Mouse (Mus musculus): Measurements from ENCODE around the gene Lamb2. TPM values are rescaled to one million over a fixed set of nuclear protein-coding genes. Genes with fewer than 3 reads are reported as not detected.

Gene Lamb2
- polyA plus RNA-seq, 1 experiment from 2014 or later = 31.6 TPM

Other genes with a start within 250 kb of the Lamb2 start
- gene Dag1, start 215.8 kb upstream of the Lamb2 start, polyA plus RNA-seq (2016; fragmentation: Nextera tagmentation; extraction: Ambion mirVana) = 59.6 and 59.9 TPM in 2 replicates
- 32.9 and 35.8 TPM in 2 replicates for gene Nicn1, start 189.3 kb upstream of the Lamb2 start, polyA plus RNA-seq (2016; fragmentation: Nextera tagmentation; extraction: Ambion mirVana)
- 23.1 and 24.8 TPM in 2 replicates for gene Amt, start 182.9 kb upstream of the Lamb2 start, polyA plus RNA-seq (2016; fragmentation: Nextera tagmentation; extraction: Ambion mirVana)
- 246 and 250 TPM in 2 replicates for gene Rhoa, start 173.6 kb upstream of the Lamb2 start, polyA plus RNA-seq (2016; fragmentation: Nextera tagmentation; extraction: Ambion mirVana)
- gene Tcta, start 173.6 kb upstream of the Lamb2 start, polyA plus RNA-seq (2016; fragmentation: Nextera tagmentation; extraction: Ambion mirVana) = 9.2 and 11.5 TPM in 2 replicates
- gene Gpx1, start 140.8 kb upstream of the Lamb2 start, polyA plus RNA-seq (2016; fragmentation: Nextera tagmentation; extraction: Ambion mirVana) = 824 and 909 TPM in 2 replicates
- 132 and 140 TPM in 2 replicates for gene Usp4, start 131.9 kb upstream of the Lamb2 start, polyA plus RNA-seq (2016; fragmentation: Nextera tagmentation; extraction: Ambion mirVana)
- gene 1700102P08Rik, start 86.9 kb upstream of the Lamb2 start, polyA plus RNA-seq (2016; fragmentation: Nextera tagmentation; extraction: Ambion mirVana) = 0.69 and 0.98 TPM in 2 replicates
- 1.1 and 1.3 TPM in 2 replicates for gene Ccdc36, start 51.3 kb upstream of the Lamb2 start, polyA plus RNA-seq (2016; fragmentation: Nextera tagmentation; extraction: Ambion mirVana)
- not detected in 2 replicates for gene BC048562, start 43.3 kb upstream of the Lamb2 start, polyA plus RNA-seq (2016; fragmentation: Nextera tagmentation; extraction: Ambion mirVana)
- gene Ccdc71, start 19.2 kb upstream of the Lamb2 start, polyA plus RNA-seq (2016; fragmentation: Nextera tagmentation; extraction: Ambion mirVana) = 62.8 and 65.8 TPM in 2 replicates
- gene Klhdc8b, start 18.2 kb upstream of the Lamb2 start, polyA plus RNA-seq (2016; fragmentation: Nextera tagmentation; extraction: Ambion mirVana) = 10.9 and 17.8 TPM in 2 replicates
- gene Usp19, start 10.9 kb downstream of the Lamb2 start, polyA plus RNA-seq (2016; fragmentation: Nextera tagmentation; extraction: Ambion mirVana) = 87.2 and 107 TPM in 2 replicates
- 124 and 127 TPM in 2 replicates for gene Qars, start 28.0 kb downstream of the Lamb2 start, polyA plus RNA-seq (2016; fragmentation: Nextera tagmentation; extraction: Ambion mirVana)
- 170 and 173 TPM in 2 replicates for gene Qrich1, start 37.1 kb downstream of the Lamb2 start, polyA plus RNA-seq (2016; fragmentation: Nextera tagmentation; extraction: Ambion mirVana)
- 255 and 288 TPM in 2 replicates for gene Impdh2, start 80.5 kb downstream of the Lamb2 start, polyA plus RNA-seq (2016; fragmentation: Nextera tagmentation; extraction: Ambion mirVana)
- 46.2 and 49.3 TPM in 2 replicates for gene Ndufaf3, start 87.7 kb downstream of the Lamb2 start, polyA plus RNA-seq (2016; fragmentation: Nextera tagmentation; extraction: Ambion mirVana)
- gene Dalrd3, start 90.2 kb downstream of the Lamb2 start, polyA plus RNA-seq (2016; fragmentation: Nextera tagmentation; extraction: Ambion mirVana) = 175 and 214 TPM in 2 replicates
- 165 and 236 TPM in 2 replicates for gene Wdr6, start 99.0 kb downstream of the Lamb2 start, polyA plus RNA-seq (2016; fragmentation: Nextera tagmentation; extraction: Ambion mirVana)
- 3.7 and 6.5 TPM in 2 replicates for gene P4htm, start 117.9 kb downstream of the Lamb2 start, polyA plus RNA-seq (2016; fragmentation: Nextera tagmentation; extraction: Ambion mirVana)
- 59.0 and 59.2 TPM in 2 replicates for gene Arih2, start 169.7 kb downstream of the Lamb2 start, polyA plus RNA-seq (2016; fragmentation: Nextera tagmentation; extraction: Ambion mirVana)
- 28.8 and 35.7 TPM in 2 replicates for gene Slc25a20, start 182.4 kb downstream of the Lamb2 start, polyA plus RNA-seq (2016; fragmentation: Nextera tagmentation; extraction: Ambion mirVana)
- gene Prkar2a, start 209.6 kb downstream of the Lamb2 start, polyA plus RNA-seq (2016; fragmentation: Nextera tagmentation; extraction: Ambion mirVana) = 27.0 and 27.8 TPM in 2 replicates